Mouse (Mus musculus): ENCODE measurements around the gene Lsm4. TPM values are rescaled to one million over a fixed set of nuclear protein-coding genes. Genes with fewer than 3 reads are reported as not detected.

Lsm4 gene
- total RNA-seq, 2 experiments from 2014 or later: 85.2 to 93.7 TPM

- DNase-seq: no peak
- intact Hi-C loops (cut with DNase I): loop anchor here (5.0 kb wide), 1 partner anchor 119 kb away; no protein-coding TSS in a partner anchor
Observed at GRCm38 (mm10) chr8:70723486-70724210, 50.6 kb downstream of the Lsm4 start, which contains the start of gene Pde4c. Gene Pde4c (plus strand): TSS chr8:70723720.

GRCm38 (mm10) chr8:70724216-70724615, 51.2 kb downstream of the Lsm4 start:
- DNase-seq: no peak
- intact Hi-C loops (cut with DNase I): loop anchor here (5.0 kb wide), 1 partner anchor 118 kb away; no protein-coding TSS in a partner anchor

GRCm38 (mm10) chr8:70725792-70726447, 52.9 kb downstream of the Lsm4 start:
- intact Hi-C loops (cut with DNase I): no loop called here
- DNase-seq: no peak

- intact Hi-C loops (cut with DNase I): no loop called here
- DNase-seq: no peak
Observed at GRCm38 (mm10) chr8:70726721-70727120, 53.7 kb downstream of the Lsm4 start.

Other genes with a start within 250 kb of the Lsm4 start
- 100 to 1,000 TPM; 109 TPM for gene Crtc1, start 233.7 kb upstream of the Lsm4 start, total RNA-seq (2021)
- 10 to 100 TPM; 26.3 to 28.7 TPM for gene Klhl26, start 196.3 kb upstream of the Lsm4 start, total RNA-seq (2021)
- 10 to 100 TPM; 65.7 to 80.3 TPM for gene Tmem59l, start 185.9 kb upstream of the Lsm4 start, total RNA-seq (2021)
- 10 to 100 TPM; 22.3 to 32.3 TPM for gene Crlf1, start 180.1 kb upstream of the Lsm4 start, total RNA-seq (2021)
- 100 to 1,000 TPM; 109 to 116 TPM for gene Rex1bd, start 166.5 kb upstream of the Lsm4 start, total RNA-seq (2021)
- 1,000 to 10,000 TPM; 1,115 to 1,131 TPM for gene Uba52, start 162.4 kb upstream of the Lsm4 start, total RNA-seq (2021)
- 100 to 1,000 TPM; 311 to 344 TPM for gene Fkbp8, start 145.5 kb upstream of the Lsm4 start, total RNA-seq (2021)
- 10 to 100 TPM; 31.9 to 33.0 TPM for gene Kxd1, start 145.3 kb upstream of the Lsm4 start, total RNA-seq (2021)
- gene Ell, start 133.8 kb upstream of the Lsm4 start, total RNA-seq (2021): 10 to 100 TPM; 17.7 to 20.0 TPM
- 10 to 100 TPM; 87.9 to 88.5 TPM for gene Isyna1, start 78.9 kb upstream of the Lsm4 start, total RNA-seq (2021)
- 100 to 1,000 TPM; 156 to 193 TPM for gene Ssbp4, start 64.4 kb upstream of the Lsm4 start, total RNA-seq (2021)
- gene Lrrc25, start 57.1 kb upstream of the Lsm4 start, total RNA-seq (2021): 1 to 10 TPM; 1.1 to 1.3 TPM
- gene Gdf15, start 40.8 kb upstream of the Lsm4 start, total RNA-seq (2021): not detected
- gene Pgpep1, start 12.9 kb upstream of the Lsm4 start, total RNA-seq (2021): 10 to 100 TPM; 29.7 to 30.5 TPM
- gene Jund, start 25.7 kb downstream of the Lsm4 start, total RNA-seq (2021): 100 to 1,000 TPM; 146 to 158 TPM
- gene Iqcn, start 30.2 kb downstream of the Lsm4 start, total RNA-seq (2021): under 1 TPM; 0.40 to 0.50 TPM
- not detected for gene Gm3336, start 45.3 kb downstream of the Lsm4 start, total RNA-seq (2021)
- under 1 TPM; 0.56 to 0.66 TPM for gene Pde4c, start 50.5 kb downstream of the Lsm4 start, total RNA-seq (2021)
- 100 to 1,000 TPM; 414 to 476 TPM for gene Rab3a, start 81.4 kb downstream of the Lsm4 start, total RNA-seq (2021)
- gene Mpv17l2, start 87.7 kb downstream of the Lsm4 start, total RNA-seq (2021): 10 to 100 TPM; 31.7 to 32.6 TPM
- gene Pik3r2, start 103.5 kb downstream of the Lsm4 start, total RNA-seq (2021): 100 to 1,000 TPM; 187 to 198 TPM
- 10 to 100 TPM; 78.2 to 86.3 TPM for gene Mast3, start 131.8 kb downstream of the Lsm4 start, total RNA-seq (2021)
- under 1 TPM; 0.20 to 0.22 TPM for gene Il12rb1, start 135.2 kb downstream of the Lsm4 start, total RNA-seq (2021)
- 10 to 100 TPM; 13.0 to 14.9 TPM for gene Arrdc2, start 166.5 kb downstream of the Lsm4 start, total RNA-seq (2021)
- gene Kcnn1, start 190.0 kb downstream of the Lsm4 start, total RNA-seq (2021): 10 to 100 TPM; 29.6 to 48.2 TPM
- 10 to 100 TPM; 86.2 to 89.3 TPM for gene Ccdc124, start 200.7 kb downstream of the Lsm4 start, total RNA-seq (2021)
- 1 to 10 TPM; 4.4 to 4.5 TPM for gene Slc5a5, start 219.5 kb downstream of the Lsm4 start, total RNA-seq (2021)
- 1,000 to 10,000 TPM in 1 of 2 experiments, 100 to 1,000 TPM in 1; 955 to 1,024 TPM for gene Rpl18a, start 224.2 kb downstream of the Lsm4 start, total RNA-seq (2021)
- 10 to 100 TPM; 79.8 to 84.0 TPM for gene Map1s, start 232.7 kb downstream of the Lsm4 start, total RNA-seq (2021)